1 mouse cellular context compared by ENCODE assay signal in the genomic region with DNA sequence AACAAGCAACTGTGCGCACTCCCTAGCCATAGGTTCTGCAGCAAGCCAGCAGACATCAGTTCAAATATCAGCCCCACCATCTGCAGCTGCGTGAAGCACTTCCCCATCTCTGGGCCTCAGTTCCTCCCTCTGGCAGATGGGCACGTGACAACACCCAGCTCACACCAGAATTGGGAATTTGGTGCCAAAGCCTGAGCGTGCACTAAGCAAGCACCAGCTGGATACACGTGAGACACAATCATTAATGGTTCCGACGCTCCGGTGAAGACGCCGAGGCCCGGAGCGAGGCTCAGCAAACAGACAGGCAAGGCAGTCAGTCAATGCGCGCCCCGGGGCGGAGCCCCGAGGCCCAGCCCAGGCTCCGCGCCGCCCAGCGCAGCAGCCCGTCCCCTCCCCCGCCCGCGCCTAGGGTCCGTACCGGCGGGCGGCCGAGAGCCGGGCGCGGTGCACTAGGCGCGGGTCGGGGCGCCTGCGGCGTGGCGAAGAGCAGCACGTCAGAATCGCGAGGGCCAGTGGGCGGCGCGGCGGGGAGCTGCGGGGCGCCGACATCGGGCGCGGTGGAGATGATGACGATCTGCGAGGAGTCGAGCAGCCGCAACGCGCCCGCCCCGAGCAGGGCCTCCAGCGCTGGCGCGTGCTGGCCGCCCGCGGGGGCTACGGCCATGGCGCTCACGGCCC.
TF ChIP-seq lines count a peak whose summit lies in the region.

No protein-coding gene starts in this region.

TF ChIP-seq in C2C12, 6 proteins besides CTCF, POLR2A, EP300 and RAD21 (continued from another document):
- TF ChIP-seq MYOG (IDR thresholded peaks at IDR 0.05; ENCODE audit: control insufficient read depth, extremely low read depth, insufficient read length) = no peak
